Mouse (Mus musculus) forebrain, embryonic 10.5 days (tissue): Measurements from ENCODE around the gene Bak1. TPM values are rescaled to one million over a fixed set of nuclear protein-coding genes. Genes with fewer than 3 reads are reported as not detected.
A peak's percentile ranks its signal among the peaks of the same experiment; 100 is the strongest.

Experiments used
- DNase-seq: peaks from one replicate; pipeline ENCODE4 v3.0.0-alpha.2; 2017; ENCODE audit warnings: low spot score; ENCODE audit errors: extremely low spot score
- H3K27ac ChIP-seq: fragments of 300-500 bp; sonication (generic); 2 replicates; pipeline ENCODE4 v1.5.1; 2016; ENCODE audit warnings: mild to moderate bottlenecking
- H3K27me3 ChIP-seq: fragments of 300-500 bp; sonication (generic); 2 replicates; pipeline ENCODE4 v1.6.1; 2016; ENCODE audit warnings: mild to moderate bottlenecking; ENCODE audit not compliant: poor library complexity, severe bottlenecking
- H3K36me3 ChIP-seq: fragments of 300-500 bp; sonication (generic); replicated peaks from 2 replicates; pipeline ENCODE4 v1.6.1; 2016; ENCODE audit warnings: mild to moderate bottlenecking, moderate library complexity
- H3K4me1 ChIP-seq: fragments of 300-500 bp; sonication (generic); 2 replicates; pipeline ENCODE4 v1.6.1; 2016
- H3K4me3 ChIP-seq: fragments of 300-500 bp; sonication (generic); 2 replicates; pipeline ENCODE4 v1.5.1; 2016; ENCODE audit warnings: mild to moderate bottlenecking, moderate library complexity
- H3K9me3 ChIP-seq: fragments of 300-500 bp; sonication (generic); 2 replicates; pipeline ENCODE4 v1.6.1; 2016; ENCODE audit warnings: mild to moderate bottlenecking, moderate library complexity
- WGBS: fragments of 180-500 bp; shearing (Covaris S2); methylation state at CpG from one replicate; pipeline ENCODE4 v1.1.7; 2016; 5-methylcytosine and 5-hydroxymethylcytosine counted together
- polyA plus RNA-seq: library from polyadenylated mRNA; unstranded; fragments of >200 nt; fragmentation: Nextera tagmentation; extraction: Ambion mirVana; gene quantifications from 2 replicates; pipeline ENCODE4 v1.2.1, GENCODE M21; 2016

The Bak1 gene
- polyA plus RNA-seq, 1 experiment from 2014 or later: 3.4 TPM

DNA sequence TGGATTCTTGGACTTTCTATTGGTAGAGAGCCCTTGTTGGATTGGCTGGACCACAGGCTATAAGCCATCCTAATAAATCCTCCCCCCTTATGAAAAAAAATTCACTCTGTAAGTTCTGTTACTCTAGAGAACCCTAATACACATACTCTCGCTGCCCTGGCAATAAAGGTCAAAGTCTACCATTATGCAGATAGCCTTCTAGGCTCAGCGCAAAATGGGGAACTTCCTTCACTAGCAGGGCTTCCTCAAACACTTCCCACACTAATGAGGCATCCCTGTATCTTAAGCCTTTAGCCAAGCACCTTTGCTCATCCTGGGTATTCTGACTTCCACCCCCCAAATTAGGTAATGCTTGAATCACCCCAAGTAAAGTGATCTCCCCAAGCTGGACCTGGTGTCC lies 20.5 kb downstream of the Bak1 start:
- Histone ChIP-seq H3K9me3 (no peaks in the 10 kb centered on the region; the same call in 1 of the 2 replicates), H3K4me3 (no peak overlapping the region), H3K4me1 (peaks cover 16% of the 10 kb centered on the region), H3K27me3 (peaks cover 6% of the 10 kb centered on the region; the same call in 1 of the 2 replicates), H3K36me3 (no peaks in the 10 kb centered on the region), H3K27ac (no peak overlapping the region)
- WGBS: 87% methylated on average over 2 of the region's 2 CpGs
- DNase-seq: no peak

- no peak overlapping the region for H3K4me3 ChIP-seq
- H3K36me3 ChIP-seq: no peaks in the 10 kb centered on the region
- H3K4me1 ChIP-seq: 0 out of 2 replicates have a peak, but pooled peaks cover 4% of the 10 kb centered on the region
- no peak for DNase-seq
- no peak overlapping the region for H3K27ac ChIP-seq
- H3K27me3 ChIP-seq: peaks cover 6% of the 10 kb centered on the region; the same call in 1 of the 2 replicates
- WGBS: 77% methylated on average over 11 of the region's 11 CpGs
- H3K9me3 ChIP-seq: no peaks in the 10 kb centered on the region; the same call in 1 of the 2 replicates
Measured at GRCm38 (mm10) chr17:27005644-27006043, 23.2 kb downstream of the Bak1 start.

- no peaks in the 10 kb centered on the region; the same call in 1 of the 2 replicates for H3K9me3 ChIP-seq
- H3K27me3 ChIP-seq: peaks cover 6% of the 10 kb centered on the region; the same call in 1 of the 2 replicates
- H3K4me3 ChIP-seq: no peak overlapping the region
- 51% methylated on average over 19 of the region's 19 CpGs for WGBS
- H3K27ac ChIP-seq: no peak overlapping the region
- DNase-seq: no peak
- H3K36me3 ChIP-seq: no peaks in the 10 kb centered on the region
- H3K4me1 ChIP-seq: 0 out of 2 replicates have a peak, but pooled peaks cover 4% of the 10 kb centered on the region
Measured at GRCm38 (mm10) chr17:27004903-27005485, 23.8 kb downstream of the Bak1 start.

DNA sequence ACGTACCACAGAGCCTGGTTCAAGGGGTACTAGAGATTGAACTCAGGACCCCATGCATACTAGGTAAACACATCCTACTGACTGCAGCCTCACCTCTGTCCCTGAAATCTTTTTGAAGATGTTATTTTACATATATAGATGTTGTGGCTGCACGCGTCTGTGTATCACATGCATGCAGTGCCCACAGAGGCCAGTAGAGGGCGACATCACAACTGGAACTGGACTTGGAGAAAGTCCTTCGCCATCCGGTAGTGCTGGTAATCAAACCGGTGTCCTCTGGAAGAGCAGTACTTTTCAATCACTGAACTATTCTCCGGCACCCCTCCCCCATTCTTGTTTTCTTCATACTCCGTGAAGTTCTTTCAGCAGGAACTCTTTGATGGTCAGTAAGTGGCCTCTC lies 24.4 kb downstream of the Bak1 start:
- 0 out of 2 replicates have a peak, but pooled peaks cover 4% of the 10 kb centered on the region for H3K4me1 ChIP-seq
- no peak overlapping the region for H3K27ac ChIP-seq
- H3K36me3 ChIP-seq: no peaks in the 10 kb centered on the region
- DNase-seq: peak; percentile 61
- H3K9me3 ChIP-seq: no peaks in the 10 kb centered on the region; the same call in 1 of the 2 replicates
- peaks cover 6% of the 10 kb centered on the region; the same call in 1 of the 2 replicates for H3K27me3 ChIP-seq
- H3K4me3 ChIP-seq: no peak overlapping the region
- 39% methylated on average over 9 of the region's 9 CpGs for WGBS

DNA sequence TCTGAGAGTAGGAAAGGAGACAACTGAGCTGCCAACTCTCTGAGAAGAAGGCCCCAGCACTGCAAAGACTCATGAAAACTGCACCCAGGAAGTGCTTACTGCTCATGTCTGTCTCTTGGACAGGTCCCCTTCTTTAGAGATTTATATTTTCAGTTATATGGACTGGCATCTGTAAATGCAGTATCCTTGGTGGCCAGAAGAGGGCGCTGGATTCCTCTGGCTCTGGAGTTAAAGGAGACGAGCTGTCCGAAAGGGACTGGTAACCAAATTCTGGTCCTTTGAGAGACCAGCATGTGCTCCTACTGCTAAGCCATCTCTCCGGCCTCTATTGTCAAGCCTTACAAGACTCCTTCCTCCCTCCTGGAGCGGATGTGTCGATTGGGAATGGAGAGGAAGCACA lies 26.9 kb downstream of the Bak1 start:
- Histone ChIP-seq H3K9me3 (no peaks in the 10 kb centered on the region; the same call in 1 of the 2 replicates), H3K4me1 (0 out of 2 replicates have a peak, but pooled peaks cover 4% of the 10 kb centered on the region), H3K27me3 (peaks cover 6% of the 10 kb centered on the region; the same call in 1 of the 2 replicates), H3K36me3 (no peaks in the 10 kb centered on the region), H3K27ac (no peak overlapping the region), H3K4me3 (no peak overlapping the region)
- DNase-seq: peak; percentile 50
- 44% methylated on average over 6 of the region's 6 CpGs for WGBS

GRCm38 (mm10) chr17:27001151-27001550 lies 27.7 kb downstream of the Bak1 start:
- no peak for DNase-seq
- H3K4me3 ChIP-seq: no peak overlapping the region
- no peaks in the 10 kb centered on the region; the same call in 1 of the 2 replicates for H3K9me3 ChIP-seq
- H3K4me1 ChIP-seq: 0 out of 2 replicates have a peak, but pooled peaks cover 4% of the 10 kb centered on the region
- 75% methylated on average over 7 of the region's 7 CpGs for WGBS
- peaks cover 6% of the 10 kb centered on the region; the same call in 1 of the 2 replicates for H3K27me3 ChIP-seq
- H3K27ac ChIP-seq: no peak overlapping the region
- H3K36me3 ChIP-seq: no peaks in the 10 kb centered on the region

GRCm38 (mm10) chr17:26999996-27000395 lies 28.8 kb downstream of the Bak1 start:
- Histone ChIP-seq H3K36me3 (no peaks in the 10 kb centered on the region), H3K4me1 (0 out of 2 replicates have a peak, but pooled peaks cover 4% of the 10 kb centered on the region), H3K27me3 (peaks cover 3% of the 10 kb centered on the region; the same call in 1 of the 2 replicates), H3K27ac (no peak overlapping the region), H3K4me3 (no peak overlapping the region), H3K9me3 (no peaks in the 10 kb centered on the region; the same call in 1 of the 2 replicates)
- DNase-seq: no peak
- 83% methylated on average over 12 of the region's 12 CpGs for WGBS

- WGBS: 88% methylated on average over 15 of the region's 15 CpGs
- Histone ChIP-seq H3K9me3 (no peaks in the 10 kb centered on the region), H3K4me1 (no peaks in the 10 kb centered on the region), H3K36me3 (no peaks in the 10 kb centered on the region), H3K27ac (no peak overlapping the region), H3K27me3 (no peaks in the 10 kb centered on the region), H3K4me3 (no peak overlapping the region)
- DNase-seq: no peak
Measured at GRCm38 (mm10) chr17:26998283-26998682, 30.5 kb downstream of the Bak1 start.

DNA sequence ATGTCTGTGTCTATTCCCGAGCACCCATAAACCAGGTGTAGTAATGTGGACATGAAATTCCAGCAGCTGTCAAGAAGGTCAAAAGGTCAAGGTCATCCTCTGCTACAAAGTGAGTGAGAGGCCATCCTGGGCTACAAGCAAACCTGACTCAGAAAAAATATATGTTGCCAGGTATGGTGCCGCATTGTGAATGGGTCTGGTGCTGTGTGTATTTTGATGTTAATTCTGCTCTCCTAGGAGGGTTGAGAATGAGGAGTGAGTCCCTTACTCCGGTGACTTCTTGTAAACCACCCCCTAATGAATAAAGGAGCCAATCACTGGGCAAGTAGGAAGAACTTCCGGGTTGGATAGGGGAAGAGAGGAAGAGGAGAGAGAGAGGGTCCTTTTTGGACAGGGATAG lies 31.1 kb downstream of the Bak1 start:
- H3K9me3 ChIP-seq: no peaks in the 10 kb centered on the region
- H3K36me3 ChIP-seq: no peaks in the 10 kb centered on the region
- H3K27ac ChIP-seq: no peak overlapping the region
- DNase-seq: no peak
- H3K4me1 ChIP-seq: no peaks in the 10 kb centered on the region
- H3K27me3 ChIP-seq: no peaks in the 10 kb centered on the region
- H3K4me3 ChIP-seq: no peak overlapping the region
- WGBS: 85% methylated on average over 4 of the region's 4 CpGs

DNA sequence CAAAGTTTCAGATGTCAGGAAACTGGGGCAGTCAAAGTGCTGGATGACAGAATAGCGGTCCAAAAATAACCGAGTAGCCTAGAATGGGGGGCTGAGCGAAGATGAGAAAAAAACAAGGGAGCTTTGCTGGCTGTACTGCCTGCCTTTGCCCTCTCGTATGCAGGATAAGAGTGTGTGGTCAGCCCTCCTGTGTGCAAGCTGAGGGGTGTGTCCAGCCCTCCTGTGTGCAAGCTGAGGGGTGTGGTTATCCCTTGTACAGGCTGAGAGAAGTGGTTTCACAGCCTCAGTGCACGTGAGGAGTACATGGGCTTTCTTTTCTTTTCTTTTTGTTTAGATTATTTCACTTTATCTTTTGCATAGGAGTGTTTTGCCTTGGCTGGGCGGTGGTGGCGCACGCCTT lies 33.2 kb downstream of the Bak1 start:
- WGBS: 79% methylated on average over 8 of the region's 8 CpGs
- no peak overlapping the region for H3K4me3 ChIP-seq
- no peaks in the 10 kb centered on the region for H3K27me3 ChIP-seq
- no peaks in the 10 kb centered on the region for H3K4me1 ChIP-seq
- H3K27ac ChIP-seq: no peak overlapping the region
- no peaks in the 10 kb centered on the region for H3K9me3 ChIP-seq
- no peaks in the 10 kb centered on the region for H3K36me3 ChIP-seq
- no peak for DNase-seq

GRCm38 (mm10) chr17:26995006-26995405 lies 33.8 kb downstream of the Bak1 start:
- no peaks in the 10 kb centered on the region for H3K36me3 ChIP-seq
- no peaks in the 10 kb centered on the region for H3K4me1 ChIP-seq
- H3K27me3 ChIP-seq: no peaks in the 10 kb centered on the region
- 84% methylated on average over 6 of the region's 6 CpGs for WGBS
- no peak for DNase-seq
- H3K27ac ChIP-seq: no peak overlapping the region
- H3K9me3 ChIP-seq: no peaks in the 10 kb centered on the region
- no peak overlapping the region for H3K4me3 ChIP-seq

GRCm38 (mm10) chr17:26994410-26994809 lies 34.4 kb downstream of the Bak1 start:
- H3K4me1 ChIP-seq: no peaks in the 10 kb centered on the region
- WGBS: 92% methylated on average over 14 of the region's 14 CpGs
- no peak overlapping the region for H3K27ac ChIP-seq
- no peak for DNase-seq
- no peak overlapping the region for H3K4me3 ChIP-seq
- H3K9me3 ChIP-seq: no peaks in the 10 kb centered on the region
- no peaks in the 10 kb centered on the region for H3K36me3 ChIP-seq
- H3K27me3 ChIP-seq: no peaks in the 10 kb centered on the region

- Histone ChIP-seq H3K36me3 (no peaks in the 10 kb centered on the region), H3K27ac (no peak overlapping the region), H3K4me3 (no peak overlapping the region), H3K4me1 (no peaks in the 10 kb centered on the region), H3K27me3 (no peaks in the 10 kb centered on the region), H3K9me3 (no peaks in the 10 kb centered on the region)
- DNase-seq: no peak
Measured at GRCm38 (mm10) chr17:26990521-26990920, 38.3 kb downstream of the Bak1 start.
